Mouse (Mus musculus) heart, embryonic 11.5 days (tissue): Measurements from ENCODE around the gene Slc6a12. TPM values are rescaled to one million over a fixed set of nuclear protein-coding genes. Genes with fewer than 3 reads are reported as not detected.

Source experiments
- ATAC-seq: fragments of 200-750 bp; cut with Nextera tagmentation; replicated peaks from 2 replicates; pipeline ENCODE4 v1.8.0; 2017; ENCODE audit warnings: moderate library complexity; ENCODE audit not compliant: insufficient number of reproducible peaks, low FRiP score, low TSS enrichment
- H3K27ac ChIP-seq: fragments of 300-500 bp; sonication (generic); 2 replicates; pipeline ENCODE4 v1.5.1; 2014; ENCODE audit warnings: mild to moderate bottlenecking, low read depth, low read length
- H3K27me3 ChIP-seq: fragments of 300-500 bp; sonication (generic); 2 replicates; pipeline ENCODE4 v1.6.1; 2014; ENCODE audit warnings: mild to moderate bottlenecking, low read length, mixed read lengths; ENCODE audit not compliant: control insufficient read depth, insufficient read depth
- H3K36me3 ChIP-seq: fragments of 300-500 bp; sonication (generic); 2 replicates; pipeline ENCODE4 v1.6.1; 2014; ENCODE audit warnings: mild to moderate bottlenecking, low read length, moderate library complexity, mixed read lengths; ENCODE audit not compliant: control insufficient read depth, insufficient read depth
- H3K4me1 ChIP-seq: fragments of 300-500 bp; sonication (generic); 2 replicates; pipeline ENCODE4 v1.6.1; 2014; ENCODE audit warnings: low read length; ENCODE audit not compliant: control insufficient read depth, insufficient read depth
- H3K4me2 ChIP-seq: fragments of 300-500 bp; sonication (generic); 2 replicates; pipeline ENCODE4 v1.6.1; 2014; ENCODE audit warnings: mild to moderate bottlenecking, moderate library complexity
- H3K4me3 ChIP-seq: fragments of 300-500 bp; sonication (generic); 2 replicates; pipeline ENCODE4 v1.5.1; 2014; ENCODE audit warnings: low read depth, low read length
- H3K9ac ChIP-seq: fragments of 300-500 bp; sonication (generic); 2 replicates; pipeline ENCODE4 v1.6.1; 2014; ENCODE audit warnings: mild to moderate bottlenecking, low read depth, low read length, moderate library complexity
- H3K9me3 ChIP-seq: fragments of 300-500 bp; sonication (generic); replicated peaks from 2 replicates; pipeline ENCODE4 v1.6.1; 2016; ENCODE audit warnings: low read length; ENCODE audit not compliant: control insufficient read depth
- WGBS: fragments of 180-500 bp; shearing (Covaris S2); extraction: QIAGEN DNeasy Blood & Tissue Kit; methylation state at CpG from one replicate; pipeline ENCODE4 v1.1.7; 2014; ENCODE audit not compliant: insufficient replicate concordance; 5-methylcytosine and 5-hydroxymethylcytosine counted together
- polyA plus RNA-seq: library from polyadenylated mRNA; unstranded; fragments of >200 nt; fragmentation: Nextera tagmentation; extraction: Ambion mirVana; gene quantifications from 2 replicates; pipeline ENCODE4 v1.2.1, GENCODE M21; 2014

Slc6a12 gene
- polyA plus RNA-seq, 1 experiment from 2014 or later = 0.24 TPM

DNA sequence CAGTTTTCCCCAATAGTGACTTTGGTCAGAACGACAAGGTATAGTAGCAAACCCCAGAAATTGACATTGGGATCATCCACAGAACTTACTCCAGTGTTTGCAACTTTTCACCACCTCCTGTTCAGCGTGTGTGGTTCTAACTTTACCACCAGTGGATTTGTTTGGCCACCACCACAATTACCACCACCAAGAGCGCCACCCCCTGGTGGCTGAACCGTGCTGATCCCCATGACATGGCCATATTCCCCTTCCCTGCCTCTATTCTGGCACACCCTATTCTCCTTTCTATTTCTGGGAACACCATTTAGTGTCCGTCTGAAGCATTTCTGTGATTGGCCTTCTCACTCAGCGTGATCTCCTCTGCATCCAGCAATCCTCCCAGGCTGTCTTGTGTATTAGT, 23.8 kb upstream of the Slc6a12 start:
- Histone ChIP-seq H3K9me3 (no peaks in the 10 kb centered on the region), H3K36me3 (no peaks in the 10 kb centered on the region), H3K4me2 (no peak overlapping the region), H3K27me3 (no peaks in the 10 kb centered on the region), H3K27ac (no peak overlapping the region), H3K9ac (no peak overlapping the region), H3K4me1 (no peaks in the 10 kb centered on the region), H3K4me3 (no peak overlapping the region)
- WGBS = 54% methylated on average over 6 of the region's 6 CpGs
- ATAC-seq = no peak

DNA sequence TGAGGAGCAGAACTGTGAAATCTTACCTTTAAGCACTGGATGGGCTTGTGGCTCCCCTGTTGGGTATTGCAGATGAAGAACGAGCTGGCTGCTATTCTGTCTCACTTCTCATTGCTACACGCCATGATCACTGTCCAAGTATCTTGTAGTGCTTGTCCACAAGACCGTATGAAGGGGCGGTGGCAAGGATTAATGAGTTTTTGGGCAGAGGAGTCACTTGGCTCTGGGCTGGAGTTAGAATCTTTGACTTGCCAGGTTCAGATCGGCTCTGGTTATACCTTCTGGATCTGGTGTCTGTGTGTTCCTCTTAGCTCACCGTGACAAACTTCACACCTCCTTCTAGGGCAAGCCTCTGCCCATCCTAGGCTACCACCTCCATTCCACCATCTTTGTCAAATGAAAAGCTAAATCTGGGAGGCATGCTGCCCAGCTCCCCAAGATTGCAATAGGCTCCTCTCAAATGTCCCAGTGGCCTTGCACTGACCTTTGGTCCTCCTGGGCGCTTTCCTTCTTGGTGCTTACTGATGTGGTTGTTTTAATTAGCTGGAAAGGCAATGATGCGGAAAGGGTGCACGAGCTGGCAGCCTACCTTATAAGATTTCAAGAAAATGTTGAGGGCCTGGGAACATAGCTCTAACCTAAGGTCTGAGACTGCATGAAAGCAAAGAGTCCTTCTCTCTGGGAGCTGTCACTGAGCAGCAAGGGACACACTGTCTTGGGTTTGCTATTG, 20.3 kb upstream of the Slc6a12 start:
- 81% methylated on average over 9 of the region's 9 CpGs for WGBS
- H3K9ac ChIP-seq = no peak overlapping the region
- H3K4me3 ChIP-seq = no peak overlapping the region
- H3K36me3 ChIP-seq = no peaks in the 10 kb centered on the region
- H3K9me3 ChIP-seq = no peaks in the 10 kb centered on the region
- peaks cover 6% of the 10 kb centered on the region; the same call in 1 of the 2 replicates for H3K4me1 ChIP-seq
- H3K27ac ChIP-seq = no peak overlapping the region
- H3K4me2 ChIP-seq = no peak overlapping the region
- H3K27me3 ChIP-seq = no peaks in the 10 kb centered on the region
- ATAC-seq = no peak

GRCm38 (mm10) chr6:121325298-121325697, 17.6 kb upstream of the Slc6a12 start:
- Histone ChIP-seq H3K4me2 (no peak overlapping the region), H3K4me1 (peaks cover 8% of the 10 kb centered on the region; the same call in 1 of the 2 replicates), H3K4me3 (no peak overlapping the region), H3K27ac (no peak overlapping the region), H3K9ac (no peak overlapping the region), H3K36me3 (no peaks in the 10 kb centered on the region), H3K27me3 (no peaks in the 10 kb centered on the region), H3K9me3 (no peaks in the 10 kb centered on the region)
- no peak for ATAC-seq
- WGBS = 79% methylated on average over 3 of the region's 3 CpGs

DNA sequence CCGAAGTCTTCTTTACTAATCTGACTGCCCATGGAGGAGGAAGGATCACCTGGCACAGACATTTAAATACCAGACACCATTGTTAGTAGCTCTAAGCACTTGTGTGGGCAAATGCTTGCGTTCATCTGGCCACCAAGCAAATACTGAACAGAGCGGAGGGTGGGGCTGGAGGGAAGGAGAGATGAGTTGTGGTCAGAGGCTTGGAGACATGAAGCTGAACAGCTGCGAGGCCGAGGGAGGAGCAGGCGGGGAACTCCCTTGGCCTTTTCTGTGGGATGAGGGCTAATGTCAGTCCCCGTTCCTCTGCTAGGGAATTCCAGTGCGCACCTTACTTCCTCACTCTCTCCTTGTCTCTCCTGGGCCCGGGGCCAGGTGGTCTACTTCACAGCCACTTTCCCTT, 17.1 kb upstream of the Slc6a12 start:
- no peak for ATAC-seq
- Histone ChIP-seq H3K9me3 (no peaks in the 10 kb centered on the region), H3K36me3 (no peaks in the 10 kb centered on the region), H3K4me1 (peaks cover 8% of the 10 kb centered on the region; the same call in 1 of the 2 replicates), H3K27ac (no peak overlapping the region), H3K4me3 (no peak overlapping the region), H3K27me3 (no peaks in the 10 kb centered on the region), H3K4me2 (no peak overlapping the region), H3K9ac (no peak overlapping the region)
- 76% methylated on average over 9 of the region's 9 CpGs for WGBS

- Histone ChIP-seq H3K4me3 (no peak overlapping the region), H3K4me1 (peaks cover 8% of the 10 kb centered on the region; the same call in 1 of the 2 replicates), H3K9ac (no peak overlapping the region), H3K4me2 (no peak overlapping the region), H3K9me3 (no peaks in the 10 kb centered on the region), H3K27me3 (no peaks in the 10 kb centered on the region), H3K36me3 (no peaks in the 10 kb centered on the region), H3K27ac (no peak overlapping the region)
- ATAC-seq = no peak
- 41% methylated on average over 10 of the region's 10 CpGs for WGBS
These were observed 16.3 kb upstream of the Slc6a12 start for GRCm38 (mm10) chr6:121326486-121327069.

DNA sequence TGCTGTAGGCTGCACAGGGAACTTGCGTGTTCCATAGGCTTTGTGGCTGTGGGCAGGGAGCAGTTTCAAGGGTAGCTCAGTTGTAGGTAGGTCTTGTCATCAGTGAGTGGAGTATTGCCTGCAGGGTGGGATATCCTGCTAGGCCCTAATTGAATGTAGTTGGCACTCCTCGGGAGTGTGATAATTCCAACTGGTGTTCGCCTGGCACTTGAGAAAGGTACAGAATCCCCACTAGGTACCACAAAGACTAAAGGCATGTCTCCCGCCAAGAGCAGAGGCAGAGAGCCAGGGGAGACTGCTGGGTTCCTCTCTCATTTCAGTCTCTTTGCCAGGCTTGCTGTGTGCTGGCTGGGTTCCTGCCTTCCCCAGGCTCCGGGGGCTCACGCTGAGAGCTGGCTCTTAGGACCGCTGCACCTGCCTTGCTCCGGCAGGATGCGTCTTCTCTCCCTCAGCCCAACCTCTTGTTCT, 14.4 kb upstream of the Slc6a12 start:
- no peaks in the 10 kb centered on the region for H3K9me3 ChIP-seq
- H3K9ac ChIP-seq = no peak overlapping the region
- no peak overlapping the region for H3K27ac ChIP-seq
- H3K27me3 ChIP-seq = no peaks in the 10 kb centered on the region
- 53% methylated on average over 9 of the region's 9 CpGs for WGBS
- H3K4me1 ChIP-seq = peaks cover 8% of the 10 kb centered on the region; the same call in 1 of the 2 replicates
- H3K4me2 ChIP-seq = no peak overlapping the region
- H3K36me3 ChIP-seq = no peaks in the 10 kb centered on the region
- ATAC-seq = no peak
- H3K4me3 ChIP-seq = no peak overlapping the region

DNA sequence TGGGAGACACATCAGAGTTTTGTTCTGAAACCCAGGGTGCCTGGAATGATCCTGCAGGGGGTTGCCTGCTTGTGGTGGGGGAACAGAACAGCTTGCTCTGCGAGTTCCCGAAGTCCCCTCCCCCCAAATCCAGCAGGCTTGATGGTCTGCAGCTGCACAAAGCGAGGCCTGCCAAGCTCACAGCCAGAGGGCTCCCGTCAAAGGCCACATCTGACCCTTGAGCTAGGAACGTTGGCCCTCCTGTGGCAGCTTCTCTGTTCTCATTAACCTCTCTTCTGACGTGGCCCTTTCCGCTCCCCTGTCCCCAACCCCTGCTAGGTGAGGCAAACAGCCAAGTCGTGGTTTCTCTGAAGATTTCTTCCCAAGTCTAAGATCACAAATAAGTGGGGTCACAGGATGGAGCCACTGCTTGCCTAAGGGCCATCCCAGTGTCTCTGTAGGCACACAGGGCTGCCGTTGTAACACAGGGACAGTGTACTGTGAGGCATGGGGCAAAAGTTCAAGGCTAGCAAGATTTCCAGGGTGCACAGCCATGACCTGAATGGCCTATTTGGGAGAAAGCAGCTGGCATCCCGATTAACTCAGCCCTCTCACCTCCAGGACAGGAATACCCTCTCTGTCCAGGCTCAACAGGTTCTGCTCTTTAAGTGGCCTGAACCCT, 12.9 kb upstream of the Slc6a12 start:
- Histone ChIP-seq H3K4me3 (no peak overlapping the region), H3K36me3 (no peaks in the 10 kb centered on the region), H3K9me3 (no peaks in the 10 kb centered on the region), H3K9ac (0 out of 2 replicates have a peak overlapping the region, but pooled peaks have one; percentile 28), H3K27ac (no peak overlapping the region), H3K27me3 (no peaks in the 10 kb centered on the region), H3K4me1 (peaks cover 8% of the 10 kb centered on the region; the same call in 1 of the 2 replicates), H3K4me2 (no peak overlapping the region)
- ATAC-seq = no peak
- WGBS = 18% methylated on average over 10 of the region's 10 CpGs

DNA sequence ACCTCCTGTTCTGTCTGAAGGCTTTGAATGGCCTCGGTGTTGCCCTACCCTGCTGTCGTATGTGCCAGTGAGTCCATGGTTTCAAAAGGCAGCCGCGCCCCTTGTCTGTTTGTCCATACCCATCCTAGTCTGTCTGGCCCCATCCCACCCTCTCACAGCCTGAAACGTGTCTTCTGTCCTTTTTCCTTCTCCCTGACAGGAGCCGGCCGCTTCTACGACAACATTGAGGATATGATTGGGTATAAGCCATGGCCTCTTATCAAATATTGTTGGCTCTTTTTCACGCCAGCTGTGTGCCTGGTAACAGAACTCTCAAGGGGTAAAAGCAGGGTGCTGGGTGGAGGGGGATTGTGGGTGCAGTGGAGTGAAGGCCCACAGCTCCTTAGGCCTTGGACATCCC, 7.0 kb upstream of the Slc6a12 start:
- ATAC-seq = no peak
- no peaks in the 10 kb centered on the region; the same call in 1 of the 2 replicates for H3K4me1 ChIP-seq
- 82% methylated on average over 9 of the region's 9 CpGs for WGBS
- no peak overlapping the region for H3K27ac ChIP-seq
- no peak overlapping the region for H3K4me3 ChIP-seq
- no peak overlapping the region for H3K4me2 ChIP-seq
- no peaks in the 10 kb centered on the region for H3K9me3 ChIP-seq
- H3K9ac ChIP-seq = no peak overlapping the region
- no peaks in the 10 kb centered on the region for H3K27me3 ChIP-seq
- H3K36me3 ChIP-seq = no peaks in the 10 kb centered on the region
